Mouse (Mus musculus): ENCODE results near the gene Polr3b. TPM values are rescaled to one million over a fixed set of nuclear protein-coding genes. Genes with fewer than 3 reads are reported as not detected.
A peak's percentile ranks its signal among the peaks of the same experiment; 100 is the strongest.

Gene Polr3b
- polyA plus RNA-seq, 1 experiment from 2014 or later = 3.3 TPM

GRCm38 (mm10) chr10:84590956-84591355 is 31.1 kb upstream of the Polr3b start:
- Histone ChIP-seq H3K36me3 (ENCODE audit: control insufficient read depth, insufficient read depth) (no peaks in the 10 kb centered on the region; the same call in none of the 2 replicates), H3K27ac (ENCODE audit: low read depth, low read length) (no peak overlapping the region), H3K4me1 (replicated peaks; ENCODE audit: control insufficient read depth, insufficient read depth, low read length) (no peaks in the 10 kb centered on the region), H3K4me3 (ENCODE audit: low read depth, low read length) (no peak overlapping the region), H3K9me3 (ENCODE audit: control insufficient read depth) (no peaks in the 10 kb centered on the region), H3K9ac (ENCODE audit: low read depth, low read length) (no peak overlapping the region), H3K4me2 (replicated peaks; ENCODE audit: low read depth) (no peak overlapping the region), H3K27me3 (replicated peaks; ENCODE audit: control insufficient read depth, insufficient read depth, low read length) (no peaks in the 10 kb centered on the region)
- 83% methylated on average over 14 of the region's 14 CpGs for WGBS
- no peak for ATAC-seq
- no peak for TF ChIP-seq CTCF (IDR thresholded peaks at IDR 0.05; ENCODE audit: low read depth)

GRCm38 (mm10) chr10:84591640-84592148 is 30.4 kb upstream of the Polr3b start:
- Histone ChIP-seq H3K9me3 (ENCODE audit: control insufficient read depth) (no peaks in the 10 kb centered on the region), H3K27me3 (replicated peaks; ENCODE audit: control insufficient read depth, insufficient read depth, low read length) (no peaks in the 10 kb centered on the region), H3K4me2 (replicated peaks; ENCODE audit: low read depth) (no peak overlapping the region), H3K27ac (ENCODE audit: low read depth, low read length) (no peak overlapping the region), H3K4me1 (replicated peaks; ENCODE audit: control insufficient read depth, insufficient read depth, low read length) (no peaks in the 10 kb centered on the region), H3K4me3 (ENCODE audit: low read depth, low read length) (no peak overlapping the region), H3K9ac (ENCODE audit: low read depth, low read length) (no peak overlapping the region), H3K36me3 (ENCODE audit: control insufficient read depth, insufficient read depth) (no peaks in the 10 kb centered on the region; the same call in none of the 2 replicates)
- 73% methylated on average over 2 of the region's 2 CpGs for WGBS
- no peak for TF ChIP-seq CTCF (IDR thresholded peaks at IDR 0.05; ENCODE audit: low read depth)
- ATAC-seq = no peak

GRCm38 (mm10) chr10:84592745-84593144 is 29.3 kb upstream of the Polr3b start:
- Histone ChIP-seq H3K9me3 (ENCODE audit: control insufficient read depth) (no peaks in the 10 kb centered on the region), H3K9ac (ENCODE audit: low read depth, low read length) (no peak overlapping the region), H3K4me1 (replicated peaks; ENCODE audit: control insufficient read depth, insufficient read depth, low read length) (no peaks in the 10 kb centered on the region), H3K36me3 (ENCODE audit: control insufficient read depth, insufficient read depth) (no peaks in the 10 kb centered on the region; the same call in none of the 2 replicates), H3K4me2 (replicated peaks; ENCODE audit: low read depth) (no peak overlapping the region), H3K27ac (ENCODE audit: low read depth, low read length) (no peak overlapping the region), H3K4me3 (ENCODE audit: low read depth, low read length) (no peak overlapping the region), H3K27me3 (replicated peaks; ENCODE audit: control insufficient read depth, insufficient read depth, low read length) (no peaks in the 10 kb centered on the region)
- no peak for TF ChIP-seq CTCF (IDR thresholded peaks at IDR 0.05; ENCODE audit: low read depth)
- no peak for ATAC-seq
- 70% methylated on average over 3 of the region's 3 CpGs for WGBS

GRCm38 (mm10) chr10:84597127-84597785 is 24.8 kb upstream of the Polr3b start:
- H3K9me3 ChIP-seq (ENCODE audit: control insufficient read depth) = no peaks in the 10 kb centered on the region
- no peak overlapping the region for H3K27ac ChIP-seq (ENCODE audit: low read depth, low read length)
- TF ChIP-seq CTCF (IDR thresholded peaks at IDR 0.05; ENCODE audit: low read depth) = no peak
- H3K27me3 ChIP-seq (replicated peaks; ENCODE audit: control insufficient read depth, insufficient read depth, low read length) = no peaks in the 10 kb centered on the region
- ATAC-seq = no peak
- H3K4me3 ChIP-seq (ENCODE audit: low read depth, low read length) = no peak overlapping the region
- no peak overlapping the region for H3K9ac ChIP-seq (ENCODE audit: low read depth, low read length)
- no peaks in the 10 kb centered on the region; the same call in none of the 2 replicates for H3K36me3 ChIP-seq (ENCODE audit: control insufficient read depth, insufficient read depth)
- 46% methylated on average over 3 of the region's 3 CpGs for WGBS
- H3K4me2 ChIP-seq (replicated peaks; ENCODE audit: low read depth) = no peak overlapping the region
- no peaks in the 10 kb centered on the region for H3K4me1 ChIP-seq (replicated peaks; ENCODE audit: control insufficient read depth, insufficient read depth, low read length)

GRCm38 (mm10) chr10:84598172-84598571 is 23.9 kb upstream of the Polr3b start:
- no peaks in the 10 kb centered on the region; the same call in none of the 2 replicates for H3K36me3 ChIP-seq (ENCODE audit: control insufficient read depth, insufficient read depth)
- H3K4me1 ChIP-seq (replicated peaks; ENCODE audit: control insufficient read depth, insufficient read depth, low read length) = no peaks in the 10 kb centered on the region
- H3K9me3 ChIP-seq (ENCODE audit: control insufficient read depth) = no peaks in the 10 kb centered on the region
- no peak overlapping the region for H3K9ac ChIP-seq (ENCODE audit: low read depth, low read length)
- no peaks in the 10 kb centered on the region for H3K27me3 ChIP-seq (replicated peaks; ENCODE audit: control insufficient read depth, insufficient read depth, low read length)
- 34% methylated on average over 1 of the region's 1 CpGs for WGBS
- TF ChIP-seq CTCF (IDR thresholded peaks at IDR 0.05; ENCODE audit: low read depth) = peak; percentile 39
- H3K27ac ChIP-seq (ENCODE audit: low read depth, low read length) = no peak overlapping the region
- no peak for ATAC-seq
- no peak overlapping the region for H3K4me3 ChIP-seq (ENCODE audit: low read depth, low read length)
- H3K4me2 ChIP-seq (replicated peaks; ENCODE audit: low read depth) = no peak overlapping the region

- Histone ChIP-seq H3K9me3 (ENCODE audit: control insufficient read depth) (no peaks in the 10 kb centered on the region), H3K4me1 (replicated peaks; ENCODE audit: control insufficient read depth, insufficient read depth, low read length) (no peaks in the 10 kb centered on the region), H3K4me3 (ENCODE audit: low read depth, low read length) (no peak overlapping the region), H3K27me3 (replicated peaks; ENCODE audit: control insufficient read depth, insufficient read depth, low read length) (no peaks in the 10 kb centered on the region), H3K9ac (ENCODE audit: low read depth, low read length) (no peak overlapping the region), H3K27ac (ENCODE audit: low read depth, low read length) (no peak overlapping the region), H3K4me2 (replicated peaks; ENCODE audit: low read depth) (no peak overlapping the region), H3K36me3 (ENCODE audit: control insufficient read depth, insufficient read depth) (peaks cover 2% of the 10 kb centered on the region)
- no peak for ATAC-seq
- 85% methylated on average over 6 of the region's 6 CpGs for WGBS
- no peak for TF ChIP-seq CTCF (IDR thresholded peaks at IDR 0.05; ENCODE audit: low read depth)
Measured at GRCm38 (mm10) chr10:84600136-84600535, 22.0 kb upstream of the Polr3b start.
